Mouse (Mus musculus) heart, embryonic 14.5 days (tissue): ENCODE measurements at regions not wholly inside any gene's neighbourhood (a gene's known extent, or its start where the extent isn't known, plus 50 kb on each side); places are given as distances from the start of the nearest gene placed in this dataset.

Source experiments
- ATAC-seq: fragments of 200-750 bp; cut with Nextera tagmentation; 2 replicates; pipeline ENCODE4 v1.8.0; 2017; ENCODE audit warnings: low read depth, moderate TSS enrichment; ENCODE audit not compliant: insufficient number of reproducible peaks, insufficient read depth, low FRiP score
- H3K27ac ChIP-seq, 2 experiments: fragments of 200-500 bp in 1 of 2; fragments of 300-500 bp in 1 of 2; sonication (generic) in 1 of 2; replicated peaks in 1 of 2; 2 replicates each; pipeline ENCODE4 v1.5.1; 2012 to 2014; ENCODE audit warnings: low read depth in 2 of 2, low read length in 2 of 2, control low read depth in 1 of 2, mild to moderate bottlenecking in 1 of 2, mixed read lengths in 1 of 2; ENCODE audit not compliant: control insufficient read depth in 1 of 2, insufficient read depth in 1 of 2
- H3K27me3 ChIP-seq: fragments of 300-500 bp; sonication (generic); 2 replicates; pipeline ENCODE4 v1.6.1; 2014; ENCODE audit warnings: mild to moderate bottlenecking, low read length, control low read depth; ENCODE audit not compliant: control insufficient read depth, insufficient read depth
- H3K36me3 ChIP-seq: fragments of 300-500 bp; sonication (generic); 2 replicates; pipeline ENCODE4 v1.6.1; 2014; ENCODE audit warnings: mild to moderate bottlenecking, control low read depth, low read length, mixed read lengths; ENCODE audit not compliant: control insufficient read depth, insufficient read depth
- H3K4me1 ChIP-seq, 2 experiments: fragments of 200-500 bp in 1 of 2; fragments of 300-500 bp in 1 of 2; sonication (generic) in 1 of 2; 2 replicates each; pipeline ENCODE4 v1.6.1; 2012 to 2014; ENCODE audit warnings: low read length in 2 of 2, control low read depth in 1 of 2, mixed read lengths in 1 of 2; ENCODE audit not compliant: control insufficient read depth in 2 of 2, insufficient read depth in 2 of 2
- H3K4me2 ChIP-seq: fragments of 300-500 bp; sonication (generic); 2 replicates; pipeline ENCODE4 v1.6.1; 2014; ENCODE audit warnings: mild to moderate bottlenecking, low read length
- H3K4me3 ChIP-seq, 2 experiments: fragments of 200-500 bp in 1 of 2; fragments of 300-500 bp in 1 of 2; sonication (generic) in 1 of 2; 2 replicates each; pipeline ENCODE4 v1.5.1; 2012 to 2014; ENCODE audit warnings: low read length in 2 of 2, mild to moderate bottlenecking in 2 of 2, control low read depth in 1 of 2, low read depth in 1 of 2, moderate library complexity in 1 of 2; ENCODE audit not compliant: control insufficient read depth in 1 of 2, insufficient read depth in 1 of 2
- H3K9ac ChIP-seq: fragments of 300-500 bp; sonication (generic); 2 replicates; pipeline ENCODE4 v1.6.1; 2014; ENCODE audit warnings: mild to moderate bottlenecking, low read length
- H3K9me3 ChIP-seq: fragments of 300-500 bp; sonication (generic); 2 replicates; pipeline ENCODE4 v1.6.1; 2016; ENCODE audit warnings: low read length, control low read depth; ENCODE audit not compliant: control insufficient read depth
- WGBS: fragments of 180-500 bp; shearing (Covaris S2); extraction: QIAGEN DNeasy Blood & Tissue Kit; methylation state at CpG from one replicate; pipeline ENCODE4 v1.1.7; 2014; 5-methylcytosine and 5-hydroxymethylcytosine counted together

DNA sequence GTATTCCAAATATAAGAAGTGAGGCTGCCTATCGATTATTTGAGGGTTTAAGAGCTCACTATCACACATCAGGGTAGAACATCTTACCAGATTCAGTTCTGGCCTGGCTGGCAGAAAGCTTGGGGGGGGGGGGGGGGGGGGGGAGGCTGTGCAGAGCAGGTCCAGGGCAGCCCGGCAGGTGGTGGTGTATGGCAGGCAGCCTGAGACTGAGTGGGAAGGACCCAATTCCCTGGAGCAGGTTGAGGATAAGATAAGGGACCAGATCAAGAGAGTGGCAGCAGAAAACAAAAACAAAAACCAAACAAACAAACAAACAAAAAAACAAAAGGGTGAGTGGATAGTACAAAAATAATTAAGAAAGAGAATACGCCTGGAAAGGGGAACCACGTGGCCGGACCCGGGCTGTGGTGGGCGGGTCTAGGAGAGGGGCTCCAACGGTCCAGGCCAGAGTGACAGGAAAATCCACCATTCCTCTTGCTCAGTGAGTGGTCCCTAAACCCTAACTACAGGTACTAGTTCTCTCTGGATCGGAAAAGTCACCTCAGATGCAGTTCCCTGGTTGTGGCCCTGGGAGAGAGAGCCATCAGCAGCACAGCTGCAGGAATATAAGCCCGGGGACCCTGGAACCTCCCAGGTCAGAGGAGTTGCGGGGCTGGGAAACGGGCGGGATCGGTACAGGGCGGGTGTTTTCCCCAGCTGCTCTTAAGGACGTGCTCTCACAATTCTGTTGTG lies 73.3 kb downstream of the Vmn2r112 start:
- H3K27me3 ChIP-seq, result no peaks in the 10 kb centered on the region
- H3K4me2 ChIP-seq, result peak overlapping the region; percentile 71
- WGBS, result 14% methylated on average over 16 of the region's 16 CpGs
- no peaks in the 10 kb centered on the region for H3K36me3 ChIP-seq
- no peak overlapping the region for H3K27ac ChIP-seq
- H3K4me1 ChIP-seq, result no peaks in the 10 kb centered on the region
- no peaks in the 10 kb centered on the region for H3K9me3 ChIP-seq
- ATAC-seq, result peak; percentile 83
- peak overlapping the region; percentile 71 for H3K9ac ChIP-seq
- peak overlapping the region; percentile 52 to 64 for H3K4me3 ChIP-seq
